Mouse (Mus musculus): Measurements from ENCODE around the gene Ppm1h. TPM values are rescaled to one million over a fixed set of nuclear protein-coding genes. Genes with fewer than 3 reads are reported as not detected.

Ppm1h gene
- polyA plus RNA-seq, 2 experiments = 0.60 to 1.5 TPM

DNA sequence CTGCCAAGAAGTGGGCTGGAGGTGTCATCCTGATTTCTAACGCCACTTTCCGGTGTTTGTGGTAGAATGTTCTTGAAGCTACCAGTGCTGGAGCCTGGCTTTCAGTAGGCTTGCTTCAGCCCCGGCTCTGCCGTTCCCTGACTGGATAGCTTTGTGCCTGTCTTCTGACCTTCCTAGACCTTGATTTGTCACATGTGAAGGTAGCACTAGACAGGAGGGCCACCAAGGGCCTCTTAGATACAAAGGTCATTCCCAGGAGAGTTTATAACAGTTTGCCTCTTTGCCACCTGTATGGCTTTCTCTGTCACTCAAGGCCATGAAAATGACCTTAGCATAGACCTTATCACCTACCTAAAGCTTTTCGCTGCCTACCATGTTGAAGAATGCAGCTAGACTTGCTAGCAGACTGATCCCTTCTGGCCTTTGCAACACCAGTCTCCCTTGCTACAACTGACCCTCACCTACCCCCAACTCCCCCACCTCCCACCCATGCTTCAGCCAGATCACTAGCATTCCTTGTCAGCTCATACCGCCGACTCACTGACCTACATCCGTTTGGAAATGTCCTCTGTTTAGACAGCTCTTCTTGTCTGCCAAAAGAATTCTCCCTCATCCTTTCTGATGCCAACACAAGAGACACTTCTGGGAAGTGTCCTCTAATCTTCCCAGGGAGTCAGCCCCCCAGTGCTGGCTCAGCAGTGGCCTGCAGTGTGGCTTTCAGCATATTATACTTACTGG is 180.5 kb downstream of the Ppm1h start:
- ATAC-seq (ENCODE audit: insufficient read depth) (no peak), DNase-seq (ENCODE audit: low read depth in 3 of 3, low spot score in 3 of 3) (no peak)
- H3K4me1 ChIP-seq (replicated peaks; ENCODE audit: control insufficient read depth in 2 of 2, insufficient read depth in 2 of 2, low read length in 1 of 2) = peaks cover 0 to 15% of the 10 kb centered on the region in 2 experiments; a peak in 2 of 4 replicates
- TF ChIP-seq CTCF (IDR thresholded peaks at IDR 0.05; ENCODE audit: low read depth) (no peak), EP300 (IDR thresholded peaks at IDR 0.05; ENCODE audit: low read depth) (no peak)
- WGBS (ENCODE audit: insufficient replicate concordance) = 74% methylated on average over 8 of the region's 8 CpGs
- H3K9ac ChIP-seq (replicated peaks) = no peak overlapping the region
- H3K4me2 ChIP-seq (ENCODE audit: low read depth) = no peak overlapping the region
- no peaks in the 10 kb centered on the region for H3K36me3 ChIP-seq (replicated peaks; ENCODE audit: control insufficient read depth, insufficient read depth, low read depth)
- H3K27ac ChIP-seq = no peak overlapping the region
- no peaks in the 10 kb centered on the region for H3K9me3 ChIP-seq (ENCODE audit: control insufficient read depth, low read length)
- no peaks in the 10 kb centered on the region for H3K27me3 ChIP-seq (ENCODE audit: control insufficient read depth, insufficient read depth, low read length)
- no peak overlapping the region for H3K4me3 ChIP-seq (ENCODE audit: insufficient read depth in 1 of 2, low read depth in 2 of 2, low read length in 2 of 2)

DNA sequence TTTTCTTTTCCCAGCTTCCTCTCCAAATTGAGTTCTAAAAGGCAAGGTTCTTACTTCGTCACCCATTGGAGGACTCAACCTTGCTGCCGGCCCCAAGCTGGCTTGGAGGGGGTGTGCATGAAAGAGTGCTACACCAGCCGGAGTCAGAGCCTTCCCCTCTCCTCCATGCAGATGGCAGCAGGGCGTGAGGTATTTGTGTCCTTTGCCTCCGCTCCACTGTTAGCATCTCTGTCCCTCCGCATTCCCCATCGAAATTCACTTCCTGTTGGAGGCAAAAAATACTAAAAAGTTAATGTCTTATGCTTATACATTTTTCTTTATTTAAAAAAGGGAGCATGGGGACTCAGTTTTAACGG is 181.1 kb downstream of the Ppm1h start:
- no peak overlapping the region for H3K9ac ChIP-seq (replicated peaks)
- peaks cover 0 to 15% of the 10 kb centered on the region in 2 experiments; a peak in 2 of 4 replicates for H3K4me1 ChIP-seq (replicated peaks; ENCODE audit: control insufficient read depth in 2 of 2, insufficient read depth in 2 of 2, low read length in 1 of 2)
- ATAC-seq (ENCODE audit: insufficient read depth) (no peak), DNase-seq (ENCODE audit: low read depth in 3 of 3, low spot score in 3 of 3) (no peak)
- no peaks in the 10 kb centered on the region for H3K27me3 ChIP-seq (ENCODE audit: control insufficient read depth, insufficient read depth, low read length)
- H3K36me3 ChIP-seq (replicated peaks; ENCODE audit: control insufficient read depth, insufficient read depth, low read depth) = no peaks in the 10 kb centered on the region
- 73% methylated on average over 8 of the region's 8 CpGs for WGBS (ENCODE audit: insufficient replicate concordance)
- H3K9me3 ChIP-seq (ENCODE audit: control insufficient read depth, low read length) = no peaks in the 10 kb centered on the region
- TF ChIP-seq EP300 (IDR thresholded peaks at IDR 0.05; ENCODE audit: low read depth) (no peak), CTCF (IDR thresholded peaks at IDR 0.05; ENCODE audit: low read depth) (no peak)
- no peak overlapping the region for H3K4me2 ChIP-seq (ENCODE audit: low read depth)
- H3K4me3 ChIP-seq (ENCODE audit: insufficient read depth in 1 of 2, low read depth in 2 of 2, low read length in 2 of 2) = no peak overlapping the region
- H3K27ac ChIP-seq = no peak overlapping the region

DNA sequence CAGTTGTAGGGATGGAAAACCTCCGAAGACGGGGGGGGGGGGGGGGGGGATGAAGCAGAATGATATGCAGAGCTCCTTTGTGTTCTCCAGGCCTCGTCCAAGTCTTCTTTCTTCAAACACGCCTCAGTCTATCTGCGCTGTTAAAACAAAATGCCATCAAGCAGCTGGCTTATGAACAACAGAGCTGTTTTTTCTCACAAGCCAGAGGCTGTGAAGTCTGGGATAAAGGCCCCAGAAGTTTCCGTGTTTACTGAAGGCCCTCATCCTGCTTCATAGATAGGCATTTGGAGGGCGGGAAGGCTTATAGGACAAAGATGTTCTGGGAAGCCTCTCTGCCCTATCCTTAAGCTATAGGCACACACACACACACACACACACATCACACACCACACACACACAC is 181.5 kb downstream of the Ppm1h start:
- no peak for DNase-seq (ENCODE audit: low read depth in 3 of 3, low spot score in 3 of 3)
- Histone ChIP-seq H3K9me3 (ENCODE audit: control insufficient read depth, low read length) (no peaks in the 10 kb centered on the region), H3K9ac (replicated peaks) (no peak overlapping the region), H3K27ac (no peak overlapping the region), H3K4me3 (ENCODE audit: insufficient read depth in 1 of 2, low read depth in 2 of 2, low read length in 2 of 2) (no peak overlapping the region), H3K4me1 (replicated peaks; ENCODE audit: control insufficient read depth in 2 of 2, insufficient read depth in 2 of 2, low read length in 1 of 2) (peaks cover 0 to 13% of the 10 kb centered on the region in 2 experiments; a peak in 2 of 4 replicates), H3K27me3 (ENCODE audit: control insufficient read depth, insufficient read depth, low read length) (no peaks in the 10 kb centered on the region), H3K36me3 (replicated peaks; ENCODE audit: control insufficient read depth, insufficient read depth, low read depth) (no peaks in the 10 kb centered on the region), H3K4me2 (ENCODE audit: low read depth) (no peak overlapping the region)
- WGBS (ENCODE audit: insufficient replicate concordance) = 64% methylated on average over 7 of the region's 7 CpGs
- TF ChIP-seq EP300 (IDR thresholded peaks at IDR 0.05; ENCODE audit: low read depth) (no peak), CTCF (IDR thresholded peaks at IDR 0.05; ENCODE audit: low read depth) (no peak)
- no peak for ATAC-seq (ENCODE audit: insufficient read depth)

DNA sequence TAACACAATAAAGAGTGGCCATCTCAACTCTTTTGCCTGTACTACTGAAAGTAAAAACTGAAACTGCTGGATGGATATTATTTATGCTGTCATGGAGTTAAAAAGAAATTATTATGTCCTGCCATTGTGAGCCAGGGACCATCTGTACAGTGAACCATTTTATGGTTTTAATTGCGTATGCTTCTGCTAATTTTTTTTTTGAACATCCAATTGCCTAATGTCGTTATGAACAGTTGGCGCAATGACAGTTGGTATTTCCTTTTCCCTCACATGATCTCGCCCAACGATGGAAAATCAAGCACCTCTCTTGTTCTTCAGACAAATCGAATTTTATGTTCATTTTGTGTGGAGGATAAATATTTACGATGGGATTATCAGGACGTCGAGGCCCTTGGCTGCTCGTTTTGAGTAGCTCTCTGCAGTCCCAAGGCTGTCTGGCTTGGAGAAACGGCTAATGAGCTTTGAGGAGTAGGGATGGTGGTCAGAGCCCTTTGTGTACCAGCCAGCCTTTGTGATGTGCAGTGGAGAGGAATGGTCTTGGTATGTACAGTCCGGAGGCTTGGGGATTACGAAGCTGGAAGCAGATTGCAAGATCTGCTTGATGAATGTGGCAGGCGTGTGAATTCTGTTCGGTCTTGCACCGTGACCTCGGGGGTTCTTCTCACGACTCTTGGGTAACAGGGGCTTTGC is 183.3 kb downstream of the Ppm1h start:
- WGBS (ENCODE audit: insufficient replicate concordance) = 76% methylated on average over 18 of the region's 18 CpGs
- no peaks in the 10 kb centered on the region for H3K36me3 ChIP-seq (replicated peaks; ENCODE audit: control insufficient read depth, insufficient read depth, low read depth)
- peaks cover 0 to 4% of the 10 kb centered on the region in 2 experiments; a peak in 2 of 4 replicates for H3K4me1 ChIP-seq (replicated peaks; ENCODE audit: control insufficient read depth in 2 of 2, insufficient read depth in 2 of 2, low read length in 1 of 2)
- H3K27ac ChIP-seq = no peak overlapping the region
- H3K4me3 ChIP-seq (ENCODE audit: insufficient read depth in 1 of 2, low read depth in 2 of 2, low read length in 2 of 2) = no peak overlapping the region
- no peak overlapping the region for H3K9ac ChIP-seq (replicated peaks)
- no peak for ATAC-seq (ENCODE audit: insufficient read depth)
- no peak for TF ChIP-seq EP300 (IDR thresholded peaks at IDR 0.05; ENCODE audit: low read depth)
- no peaks in the 10 kb centered on the region for H3K27me3 ChIP-seq (ENCODE audit: control insufficient read depth, insufficient read depth, low read length)
- H3K9me3 ChIP-seq (ENCODE audit: control insufficient read depth, low read length) = no peaks in the 10 kb centered on the region
- DNase-seq (ENCODE audit: low read depth in 3 of 3, low spot score in 3 of 3) = no peak
- H3K4me2 ChIP-seq (ENCODE audit: low read depth) = no peak overlapping the region

DNA sequence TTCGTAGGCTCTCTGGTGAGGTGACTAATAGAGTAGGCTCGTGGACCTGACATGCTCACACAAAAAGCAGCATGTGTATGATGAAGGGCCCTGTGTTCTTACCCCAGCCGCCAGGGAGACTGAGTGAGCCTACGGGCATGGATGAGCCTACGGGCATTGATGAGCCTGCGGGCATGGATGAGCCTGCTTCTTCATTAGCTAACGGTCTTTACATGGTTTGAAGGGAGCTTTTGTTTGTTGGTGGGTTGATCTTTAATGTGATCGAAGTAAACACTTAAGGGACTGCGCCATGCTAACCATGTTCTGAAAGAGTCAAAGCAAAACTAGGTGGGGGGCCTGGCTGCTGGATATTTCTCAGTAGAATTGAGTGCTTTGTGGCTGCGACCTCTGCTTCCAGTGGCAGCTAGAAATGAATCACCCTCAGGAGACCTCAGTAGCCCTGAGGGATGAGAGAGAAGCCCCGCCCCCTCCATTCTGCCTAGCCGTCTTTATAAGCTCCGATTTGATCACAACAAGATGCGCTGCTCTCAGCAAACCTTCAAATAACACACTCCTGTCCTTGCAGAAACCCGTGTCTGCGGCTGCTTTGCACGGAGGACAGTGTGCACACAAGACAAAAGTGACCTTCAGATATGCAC is 183.9 kb downstream of the Ppm1h start:
- TF ChIP-seq CTCF (IDR thresholded peaks at IDR 0.05; ENCODE audit: low read depth) (no peak), EP300 (IDR thresholded peaks at IDR 0.05; ENCODE audit: low read depth) (no peak)
- Histone ChIP-seq H3K27ac (no peak overlapping the region), H3K36me3 (replicated peaks; ENCODE audit: control insufficient read depth, insufficient read depth, low read depth) (no peaks in the 10 kb centered on the region), H3K27me3 (ENCODE audit: control insufficient read depth, insufficient read depth, low read length) (no peaks in the 10 kb centered on the region), H3K9me3 (ENCODE audit: control insufficient read depth, low read length) (no peaks in the 10 kb centered on the region), H3K9ac (replicated peaks) (no peak overlapping the region), H3K4me2 (ENCODE audit: low read depth) (no peak overlapping the region), H3K4me3 (ENCODE audit: insufficient read depth in 1 of 2, low read depth in 2 of 2, low read length in 2 of 2) (no peak overlapping the region), H3K4me1 (replicated peaks; ENCODE audit: control insufficient read depth in 2 of 2, insufficient read depth in 2 of 2, low read length in 1 of 2) (peaks cover 0 to 4% of the 10 kb centered on the region in 2 experiments; a peak in 2 of 4 replicates)
- ATAC-seq (ENCODE audit: insufficient read depth) (no peak), DNase-seq (ENCODE audit: low read depth in 3 of 3, low spot score in 3 of 3) (no peak)
- 70% methylated on average over 17 of the region's 17 CpGs for WGBS (ENCODE audit: insufficient replicate concordance)
